Mouse (Mus musculus): ENCODE results near the gene Napa. TPM values are rescaled to one million over a fixed set of nuclear protein-coding genes. Genes with fewer than 3 reads are reported as not detected.
A peak's percentile ranks its signal among the peaks of the same experiment; 100 is the strongest.

The Napa gene
- 100 to 1,000 TPM in 1 of 2 experiments, 10 to 100 TPM in 1; 99.2 to 113 TPM for total RNA-seq (2021)
- long read RNA-seq, experiment 1, transcript Napa-201 (11 exons, 2,517 nt), result major isoform, 224 of 256 reads
- long read RNA-seq, experiment 1, partial matches to known transcripts, result 5 of 256 reads
- long read RNA-seq, experiment 1, other reads (novel, unspliced or antisense), result 25 of 256 reads
- long read RNA-seq, experiment 2, transcript Napa-201 (11 exons, 2,517 nt), result major isoform, 318 of 352 reads
- long read RNA-seq, experiment 2, partial matches to known transcripts, result 4 of 352 reads
- long read RNA-seq, experiment 2, other reads (novel, unspliced or antisense), result 30 of 352 reads

DNA sequence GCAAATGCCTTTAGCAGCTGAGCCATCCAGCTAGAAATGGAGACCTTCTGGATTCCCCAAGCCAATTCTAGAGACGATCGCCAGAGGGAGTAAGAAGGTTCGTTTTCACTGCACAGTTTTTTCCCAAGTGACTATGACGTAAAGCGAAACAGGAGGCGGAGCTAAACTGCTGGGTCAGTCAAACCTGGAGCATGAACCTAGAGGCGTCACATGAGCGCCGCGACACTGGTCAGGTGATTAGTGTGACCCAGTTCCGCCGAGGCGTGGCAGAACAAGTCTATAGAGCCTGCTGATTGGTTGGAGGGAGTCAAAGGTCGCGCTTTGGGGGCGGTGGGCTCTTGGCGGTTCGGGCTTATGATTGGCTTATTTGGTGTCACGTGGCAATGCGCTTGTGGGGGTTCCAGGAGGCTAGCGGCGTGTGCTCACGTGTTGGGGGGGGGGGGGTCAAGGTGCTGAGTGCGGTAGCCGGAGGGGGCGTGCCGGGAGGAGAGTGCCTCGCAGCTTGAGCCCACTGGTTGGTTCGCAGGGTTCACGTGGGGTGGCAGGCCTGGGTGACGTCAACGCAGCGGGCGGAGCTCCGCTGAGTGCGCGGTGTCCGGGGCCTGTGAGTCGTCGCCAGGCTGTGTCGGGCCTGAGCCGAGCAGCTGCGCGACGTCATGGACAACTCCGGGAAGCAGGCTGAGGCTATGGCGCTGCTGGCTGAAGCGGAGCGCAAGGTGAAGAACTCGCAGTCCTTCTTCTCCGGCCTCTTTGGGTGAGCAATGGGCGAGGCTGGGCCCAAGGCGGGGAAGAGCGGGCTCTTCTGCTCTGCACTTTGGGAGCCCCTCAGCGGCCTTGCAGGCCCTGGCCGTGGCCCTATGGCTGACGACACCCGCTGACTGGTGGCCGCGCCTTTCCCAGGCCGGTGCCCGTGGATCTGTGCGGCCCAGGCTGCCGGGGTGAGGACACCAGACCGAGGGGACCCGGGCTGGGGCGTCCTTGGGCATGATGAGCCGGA, at the start of gene Napa:
Gene Napa (plus strand): TSS at position 438 of the 997 bp plus-strand sequence.
- peak; percentile 100 for DNase-seq
- peak; percentile 84 for TF ChIP-seq CTCF (IDR thresholded peaks at IDR 0.05)
- intact Hi-C loops (cut with DNase I), result loop anchor here (1.0 to 2.0 kb wide), 3 partner anchors 20 to 55 kb away; partner anchors contain the start of gene Kptn
- Histone ChIP-seq H3K27ac (peak within 1 kb of the TSS; percentile 95), H3K4me3 (peak within 1 kb of the TSS; percentile 88)

DNA sequence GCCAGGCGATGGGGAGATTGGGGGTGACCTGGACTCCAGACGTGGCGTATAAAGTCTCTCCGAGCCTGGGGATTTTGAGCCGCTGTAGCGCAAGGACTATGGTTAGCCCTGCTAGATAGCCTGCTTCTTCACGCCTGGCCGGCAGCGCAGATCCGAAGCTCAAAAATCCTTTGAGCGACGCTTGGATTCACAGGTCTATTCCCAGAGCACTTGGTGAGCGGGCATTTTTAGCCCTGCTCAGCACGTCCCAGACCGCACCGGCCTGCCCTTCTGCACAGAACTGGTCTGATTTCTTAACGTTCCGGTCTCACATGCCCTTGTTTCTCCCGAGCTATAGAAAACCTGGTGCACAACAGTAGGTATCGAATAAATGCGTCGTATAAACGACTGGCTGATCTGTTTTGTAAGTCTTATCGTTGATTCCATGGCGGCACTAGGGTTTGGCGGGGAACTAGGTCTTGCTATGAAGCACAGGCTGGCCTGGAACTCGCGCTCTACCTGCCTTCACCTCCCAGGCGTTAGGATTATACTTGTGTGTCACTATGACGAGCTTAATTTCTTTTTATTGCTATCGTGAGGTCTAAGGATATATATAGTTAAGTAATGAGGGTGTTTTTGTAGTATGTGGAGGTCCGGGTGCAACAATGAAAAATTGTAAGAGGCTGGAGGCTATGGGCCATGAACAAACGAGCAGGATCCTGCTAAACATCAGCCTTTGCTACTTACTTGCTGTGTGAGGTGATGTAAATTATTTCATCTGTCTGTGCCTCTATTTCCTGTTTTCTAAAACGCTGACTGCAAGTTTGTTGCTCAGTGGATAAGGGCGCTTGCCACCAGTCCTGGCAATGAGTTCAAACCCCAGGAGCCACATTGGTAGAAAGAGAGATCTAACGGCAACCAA, 49.3 kb upstream of the Napa start:
- TF ChIP-seq CTCF (IDR thresholded peaks at IDR 0.05), result no peak
- Histone ChIP-seq H3K4me3 (peak overlapping the region; percentile 82), H3K27ac (peak overlapping the region; percentile 96)
- intact Hi-C loops (cut with DNase I), result loop anchor here (2.0 to 5.0 kb wide), 2 partner anchors 50 to 117 kb away; partner anchors contain the start of gene Napa
- DNase-seq, result peak; percentile 40

DNA sequence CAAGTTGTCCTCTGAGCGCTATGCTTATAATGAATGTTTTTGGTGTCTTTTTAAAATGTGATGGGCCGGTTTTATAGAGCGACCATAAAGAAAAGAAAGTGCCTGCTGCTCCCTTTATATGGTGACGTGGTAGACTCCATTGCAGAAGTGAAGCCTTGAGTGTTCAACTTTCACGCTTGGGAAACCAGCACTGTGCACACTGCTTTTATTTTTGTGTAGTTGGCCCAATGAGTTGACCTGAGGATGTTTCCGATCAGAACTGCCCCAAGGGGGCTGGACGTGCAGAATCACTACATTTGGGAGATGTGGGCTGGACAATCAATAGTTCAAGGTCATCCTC, 48.7 kb upstream of the Napa start:
- intact Hi-C loops (cut with DNase I), result loop anchor here (2.0 to 5.0 kb wide), 2 partner anchors 49 to 117 kb away; partner anchors contain the start of gene Napa
- no peak for TF ChIP-seq CTCF (IDR thresholded peaks at IDR 0.05)
- no peak for DNase-seq
- Histone ChIP-seq H3K4me3 (peak overlapping the region; percentile 82), H3K27ac (peak overlapping the region; percentile 96)

DNA sequence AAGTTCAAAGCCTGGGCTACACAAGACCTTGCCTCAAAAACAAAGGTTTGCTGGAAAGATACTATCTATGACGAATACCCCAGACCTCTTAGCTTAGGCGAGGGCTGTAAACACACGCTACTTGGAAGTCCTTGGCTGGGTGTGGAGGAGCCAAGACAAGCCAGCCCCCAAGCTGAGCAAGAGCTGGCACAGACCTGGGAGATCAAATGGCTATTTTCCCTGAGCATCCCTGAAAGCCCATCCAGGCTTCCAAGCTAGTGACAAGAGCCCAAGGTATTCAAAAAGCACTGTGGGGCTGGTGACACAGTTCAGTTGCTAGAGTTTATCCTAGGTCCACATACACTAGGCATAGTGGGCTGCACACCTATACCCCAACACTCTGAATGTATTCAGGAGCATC, 47.7 kb upstream of the Napa start:
- no peak for DNase-seq
- no peak for TF ChIP-seq CTCF (IDR thresholded peaks at IDR 0.05)
- peak overlapping the region; percentile 82 for H3K4me3 ChIP-seq
- H3K27ac ChIP-seq, result peak overlapping the region; percentile 96; the same call in 1 of the 2 replicates
- intact Hi-C loops (cut with DNase I), result loop anchor here (5.0 kb wide), 1 partner anchor 128 kb away; the partner anchor contains the start of gene Selenow

DNA sequence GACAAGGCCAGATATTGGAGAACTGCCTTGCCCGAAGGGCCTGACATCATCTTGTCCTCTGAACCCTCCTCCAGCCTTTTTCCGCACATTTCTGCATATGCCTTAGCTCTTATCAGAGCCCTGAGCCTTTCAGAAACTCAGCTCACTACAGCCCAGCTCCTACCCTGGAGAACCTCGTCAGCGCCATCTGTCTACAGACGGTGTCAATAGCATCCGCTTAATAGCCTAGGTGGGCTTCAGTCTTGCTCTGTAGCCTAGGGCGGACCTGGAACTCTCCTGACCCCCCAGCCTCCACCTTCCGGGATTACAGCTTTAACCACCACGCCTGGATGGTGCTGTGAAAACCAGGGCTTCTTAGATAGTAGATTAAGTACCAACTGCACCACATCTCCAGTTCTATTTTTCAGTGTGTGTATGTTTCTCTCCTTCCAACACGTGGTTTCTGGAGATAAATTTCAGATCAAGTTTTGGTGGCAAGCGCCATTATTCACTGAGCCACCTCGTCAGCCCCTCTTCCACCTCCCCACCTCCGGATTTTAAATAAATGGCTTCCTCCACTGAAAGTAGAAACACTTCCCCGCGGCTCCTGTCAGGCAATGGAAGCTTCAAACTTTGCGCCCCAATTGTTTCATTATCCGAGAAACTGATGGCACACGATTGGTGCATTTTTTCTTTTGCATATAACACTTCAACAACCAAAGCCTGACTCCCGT, 46.2 kb upstream of the Napa start:
- intact Hi-C loops (cut with DNase I), result loop anchor here (1.0 to 5.0 kb wide), 2 partner anchors 69 to 130 kb away; partner anchors contain the start of gene Selenow
- peak; percentile 86 for DNase-seq
- TF ChIP-seq CTCF (IDR thresholded peaks at IDR 0.05), result peak; percentile 95
- Histone ChIP-seq H3K27ac (peak overlapping the region; percentile 95), H3K4me3 (peak overlapping the region; percentile 78)

DNA sequence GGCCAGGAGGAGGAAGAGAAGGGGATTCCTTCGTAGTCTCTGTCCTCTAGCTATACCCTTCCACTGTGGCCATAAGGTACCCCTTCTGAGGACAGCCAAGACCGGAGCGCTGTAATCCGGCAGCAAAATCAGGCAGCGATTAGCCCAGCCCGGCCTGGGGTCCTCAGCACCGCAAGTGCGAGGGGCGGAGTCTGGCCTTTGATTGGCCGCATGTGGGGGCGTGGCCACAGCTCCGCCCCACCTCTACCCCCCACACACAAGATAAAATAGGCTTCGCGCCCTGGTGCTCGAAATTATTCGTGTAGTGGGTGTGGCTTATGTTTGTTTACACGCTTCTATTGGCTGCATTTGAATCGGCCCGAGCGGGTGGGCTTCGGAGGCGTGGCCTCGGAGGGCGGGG, 45.6 kb upstream of the Napa start:
- peak; percentile 97 for DNase-seq
- TF ChIP-seq CTCF (IDR thresholded peaks at IDR 0.05), result no peak
- peak overlapping the region; percentile 95 for H3K27ac ChIP-seq
- peak overlapping the region; percentile 78 for H3K4me3 ChIP-seq
- intact Hi-C loops (cut with DNase I), result loop anchor here (1.0 to 5.0 kb wide), 2 partner anchors 69 to 130 kb away; partner anchors contain the start of gene Selenow

DNA sequence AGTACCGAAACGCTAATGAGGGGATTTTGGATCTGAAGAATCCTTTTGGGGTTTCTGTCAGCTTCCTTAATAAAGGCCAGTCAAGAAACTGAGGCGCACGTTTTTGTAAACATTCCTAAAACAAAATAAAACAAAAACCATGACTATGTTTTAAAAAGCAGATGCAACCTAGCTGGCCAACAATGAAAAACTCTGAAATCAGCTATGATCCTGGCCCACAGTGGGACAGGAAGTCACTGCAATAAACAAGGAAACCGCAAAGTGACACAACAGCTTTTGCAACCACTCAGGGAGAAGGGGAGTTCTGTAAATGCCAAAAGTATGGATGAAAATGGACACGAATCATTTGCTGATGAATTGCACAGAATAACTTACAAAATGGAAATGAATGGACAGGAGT, 45.2 kb upstream of the Napa start:
- intact Hi-C loops (cut with DNase I), result loop anchor here (5.0 kb wide), 1 partner anchor 131 kb away; the partner anchor contains the start of gene Selenow
- TF ChIP-seq CTCF (IDR thresholded peaks at IDR 0.05), result no peak
- Histone ChIP-seq H3K4me3 (peak overlapping the region; percentile 78), H3K27ac (peak overlapping the region; percentile 95)
- no peak for DNase-seq

DNA sequence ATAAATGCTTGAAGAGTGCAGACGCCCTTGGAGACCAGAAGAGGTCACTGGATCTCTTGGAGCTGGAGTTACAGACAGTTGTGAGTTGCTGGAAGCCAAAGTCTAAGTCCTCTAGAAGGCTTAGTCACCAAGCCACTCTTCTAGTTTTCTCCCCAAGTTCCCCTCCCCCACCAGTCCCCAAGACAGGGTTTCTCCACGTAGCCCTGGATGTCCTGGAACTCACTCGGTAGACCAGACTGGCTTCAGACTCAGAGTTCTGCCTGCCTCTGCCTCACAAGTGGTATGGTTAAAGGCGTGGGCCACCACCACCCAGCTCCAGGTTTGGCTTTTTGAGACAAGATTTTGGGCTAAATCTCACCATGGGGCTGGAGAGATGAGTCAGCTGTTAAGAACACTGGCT, 43.3 kb upstream of the Napa start:
- no peak overlapping the region for H3K27ac ChIP-seq
- TF ChIP-seq CTCF (IDR thresholded peaks at IDR 0.05), result no peak
- no peak for DNase-seq
- intact Hi-C loops (cut with DNase I), result loop anchor here (1.0 to 5.0 kb wide), 2 partner anchors 98 to 133 kb away; partner anchors contain the start of gene Selenow
- no peak overlapping the region for H3K4me3 ChIP-seq

DNA sequence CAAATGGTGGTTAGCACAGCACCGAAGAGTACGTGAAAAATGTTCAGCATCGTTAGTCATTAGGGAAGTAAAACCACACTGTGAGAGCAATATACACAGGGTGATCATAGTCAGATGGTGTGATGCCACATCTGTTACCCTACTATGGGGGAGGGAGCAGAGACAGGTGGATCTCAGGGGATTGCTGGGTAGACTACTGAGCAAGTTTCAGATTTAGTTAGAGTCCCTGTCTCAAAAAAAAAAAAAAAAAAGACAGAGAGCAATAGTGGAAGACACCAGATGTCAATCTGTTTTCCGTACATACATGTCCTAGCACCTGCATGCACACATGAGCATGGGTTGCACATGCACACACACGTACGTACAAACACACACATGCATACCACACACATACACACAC, 42.6 kb upstream of the Napa start:
- no peak for TF ChIP-seq CTCF (IDR thresholded peaks at IDR 0.05)
- no peak for DNase-seq
- no peak overlapping the region for H3K4me3 ChIP-seq
- H3K27ac ChIP-seq, result no peak overlapping the region
- intact Hi-C loops (cut with DNase I), result loop anchor here (1.0 kb wide), 1 partner anchor 98 kb away; no protein-coding TSS in a partner anchor

DNA sequence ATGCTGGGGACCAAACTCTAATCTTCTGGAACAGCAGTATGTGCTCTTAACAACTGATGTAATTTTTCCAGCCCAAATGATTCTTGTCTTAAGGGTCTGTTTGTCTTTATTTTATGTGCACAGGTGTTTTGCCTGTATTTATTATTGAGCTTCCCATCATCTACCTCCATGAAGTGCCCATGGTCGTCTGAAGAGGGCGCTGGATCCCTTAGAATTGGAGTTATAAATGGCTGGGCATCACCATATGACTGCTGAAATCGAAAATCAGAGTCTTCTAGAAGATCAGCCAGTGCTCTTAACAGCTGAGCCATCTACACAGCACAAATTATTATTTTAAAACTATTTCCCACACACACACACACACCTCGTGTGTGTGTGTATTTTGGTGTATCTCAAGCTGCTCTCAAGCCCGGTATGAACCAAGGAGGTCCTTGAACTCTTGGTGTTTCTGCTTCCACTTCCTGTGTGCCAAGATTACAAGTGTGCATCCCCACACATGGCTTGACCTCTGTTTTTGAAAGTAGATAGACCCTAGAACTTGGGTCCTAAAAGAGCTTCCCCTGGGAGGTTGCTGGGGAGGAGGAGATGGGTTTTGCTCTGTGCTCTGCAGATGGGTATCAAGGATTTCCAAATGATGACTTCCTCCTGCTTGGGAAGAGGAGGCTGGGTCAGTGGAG, 41.7 kb upstream of the Napa start:
- no peak for DNase-seq
- H3K27ac ChIP-seq, result no peak overlapping the region
- intact Hi-C loops (cut with DNase I), result no loop called here
- no peak overlapping the region for H3K4me3 ChIP-seq
- TF ChIP-seq CTCF (IDR thresholded peaks at IDR 0.05), result peak; percentile 62
